15 mouse cellular contexts compared by ENCODE assay signal in the genomic region with DNA sequence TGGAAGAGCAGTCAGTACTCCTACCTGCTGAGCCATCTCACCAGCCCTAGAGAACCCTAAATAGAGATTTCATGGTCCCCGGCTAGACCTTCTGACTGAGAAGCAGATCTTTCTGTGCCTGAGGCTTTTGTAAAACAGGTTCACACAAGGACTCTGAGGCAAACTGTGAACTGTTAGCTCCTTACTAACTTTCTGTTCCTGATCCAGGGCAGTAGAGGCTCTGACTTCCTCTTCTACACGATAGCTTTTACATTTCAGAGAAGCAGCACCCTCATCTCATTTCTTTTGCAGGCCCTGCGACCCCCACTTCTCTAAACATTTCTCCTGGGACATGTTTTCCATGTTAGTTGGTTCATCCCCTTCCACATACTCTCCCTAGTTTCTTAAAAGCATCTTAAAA.
"Had no signal": no experiment of that assay in that cellular context is flagged by ENCODE, and none has a peak within 500 bp of the region (broad histone marks: within the 10 kb centered on the region; RNA-seq: fewer than 3 reads in every experiment).

No protein-coding gene starts in this region.

- H3K27ac ChIP-seq: kidney, postnatal 0 days; limb, embryonic 15.5 days; midbrain, embryonic 13.5 days; neural tube, embryonic 15.5 days had no signal

- H3K9ac ChIP-seq: limb, embryonic 15.5 days; lung, embryonic 14.5 days; midbrain, embryonic 13.5 days; neural tube, embryonic 15.5 days had no signal

- DNase-seq: kidney, adult 8-10 months; kidney, postnatal 36 days; lung, embryonic 14.5 days; lung, postnatal 10 days; lung, postnatal 4 days; right cerebral cortex, adult 18-20 months; right cerebral cortex, postnatal 25 days; thymus, postnatal 4 days had no signal

- H3K4me3 ChIP-seq: layer of hippocampus, adult 2 months; limb, embryonic 15.5 days; midbrain, embryonic 13.5 days; myocyte; neural tube, embryonic 15.5 days had no signal

- H3K4me1 ChIP-seq: limb, embryonic 15.5 days had no signal

- H3K4me2 ChIP-seq: limb, embryonic 15.5 days; lung, embryonic 14.5 days; midbrain, embryonic 13.5 days; neural tube, embryonic 15.5 days had no signal

- H3K9me3 ChIP-seq: limb, embryonic 15.5 days; midbrain, embryonic 13.5 days; neural tube, embryonic 15.5 days had no signal

- H3K27me3 ChIP-seq: limb, embryonic 15.5 days; midbrain, embryonic 13.5 days; neural tube, embryonic 15.5 days had no signal

- ATAC-seq: intestine, embryonic 16.5 days; midbrain, embryonic 13.5 days had no signal
